Mouse (Mus musculus) megakaryocyte progenitor cell, adult 5-6 weeks (primary cell): ENCODE measurements at regions not wholly inside any gene's neighbourhood (a gene's known extent, or its start where the extent isn't known, plus 50 kb on each side); places are given as distances from the start of the nearest gene placed in this dataset.

ENCODE experiments used
- ATAC-seq: replicated peaks from 2 replicates; pipeline ENCODE4 v1.8.0; 2016; ENCODE audit warnings: mild to moderate bottlenecking, moderate TSS enrichment, inconsistent platforms; ENCODE audit not compliant: poor library complexity

GRCm38 (mm10) chr13:54316907-54317306 is 54.2 kb upstream of the Cplx2 start:
- ATAC-seq = no peak

GRCm38 (mm10) chr13:54318161-54318560 is 53.0 kb upstream of the Cplx2 start:
- ATAC-seq = no peak

DNA sequence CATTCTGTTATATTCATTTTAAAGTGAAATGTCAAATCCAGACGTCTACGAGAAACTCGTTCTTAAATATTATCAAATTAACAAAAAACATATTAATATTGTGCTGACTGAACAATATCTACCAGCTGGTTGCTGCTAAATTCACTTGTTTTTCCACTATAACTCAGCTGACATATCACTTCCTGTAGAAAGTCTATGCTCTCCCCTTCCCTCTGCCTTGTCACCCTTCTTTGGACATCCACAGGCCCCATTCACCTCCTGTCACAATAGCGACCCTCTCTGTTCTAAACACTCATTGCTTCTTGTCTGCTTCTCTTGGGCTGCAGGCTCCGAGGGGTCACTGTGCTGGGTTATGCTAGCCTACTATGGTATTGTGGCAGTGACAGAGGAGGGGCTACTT is 52.5 kb upstream of the Cplx2 start:
- ATAC-seq = no peak

DNA sequence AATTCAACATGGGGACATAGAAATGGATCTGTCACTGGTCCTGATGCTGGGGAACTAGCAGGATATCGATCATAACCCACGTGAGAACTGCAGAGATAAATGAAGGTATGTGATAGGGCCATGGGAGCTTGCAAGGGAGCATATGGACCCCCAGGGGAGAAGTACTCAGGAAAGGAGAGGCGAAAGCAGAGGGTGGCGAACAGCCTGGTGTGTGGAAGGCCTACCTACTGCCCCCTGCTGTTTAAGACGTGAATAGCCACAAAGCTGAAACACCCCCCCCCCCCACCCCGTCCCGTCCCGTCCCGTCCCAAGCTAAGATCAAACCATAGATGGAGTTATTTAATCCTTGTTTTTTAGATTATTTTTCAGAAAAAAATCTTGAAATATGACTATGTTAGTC is 50.9 kb upstream of the Cplx2 start:
- no peak for ATAC-seq

DNA sequence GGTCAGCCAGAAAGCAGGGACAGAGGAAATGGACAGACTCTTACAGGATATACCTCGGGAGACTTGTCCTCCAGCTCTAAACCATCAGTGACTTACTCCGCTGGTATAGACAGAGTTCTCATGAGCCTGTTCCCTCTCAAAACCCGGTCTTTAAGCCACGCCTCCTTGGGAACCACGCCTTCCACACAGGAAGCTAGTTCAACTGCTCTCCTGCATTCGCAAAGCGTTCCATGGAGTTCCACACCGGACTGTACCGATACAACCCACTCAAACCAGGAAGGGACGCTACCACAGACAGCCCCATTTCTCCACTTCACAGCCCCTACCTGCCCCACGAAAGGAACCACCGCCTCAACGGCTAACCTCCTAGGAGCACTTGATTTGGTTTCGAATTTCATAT is 50.1 kb upstream of the Cplx2 start:
- ATAC-seq = no peak
